Mouse (Mus musculus) hindbrain, embryonic 12.5 days (tissue): Measurements from ENCODE around the gene Cdh13. TPM values are rescaled to one million over a fixed set of nuclear protein-coding genes. Genes with fewer than 3 reads are reported as not detected.
"Not testable (repeated sequence)": the region's sequence is repeated elsewhere in the genome, so short reads cannot be mapped to it uniquely, and the experiment has no call there.

ENCODE experiments used
- ATAC-seq: fragments of 200-750 bp; cut with Nextera tagmentation; 2 replicates; pipeline ENCODE4 v1.8.0; 2017; ENCODE audit warnings: moderate TSS enrichment; ENCODE audit not compliant: low FRiP score
- H3K27ac ChIP-seq: fragments of 300-500 bp; sonication (generic); 2 replicates; pipeline ENCODE4 v1.5.1; 2016; ENCODE audit warnings: mild to moderate bottlenecking
- H3K27me3 ChIP-seq: fragments of 300-500 bp; sonication (generic); 2 replicates; pipeline ENCODE4 v1.6.1; 2016; ENCODE audit warnings: mild to moderate bottlenecking
- H3K36me3 ChIP-seq: fragments of 300-500 bp; sonication (generic); 2 replicates; pipeline ENCODE4 v1.6.1; 2016; ENCODE audit warnings: mild to moderate bottlenecking
- H3K4me1 ChIP-seq: fragments of 300-500 bp; sonication (generic); 2 replicates; pipeline ENCODE4 v1.6.1; 2016
- H3K4me2 ChIP-seq: fragments of 300-500 bp; sonication (generic); replicated peaks from 2 replicates; pipeline ENCODE4 v1.6.1; 2016; ENCODE audit warnings: mild to moderate bottlenecking
- H3K4me3 ChIP-seq: fragments of 300-500 bp; sonication (generic); 2 replicates; pipeline ENCODE4 v1.5.1; 2016; ENCODE audit warnings: mild to moderate bottlenecking
- H3K9ac ChIP-seq: fragments of 300-500 bp; sonication (generic); 2 replicates; pipeline ENCODE4 v1.6.1; 2016; ENCODE audit warnings: mild to moderate bottlenecking, moderate library complexity
- H3K9me3 ChIP-seq: fragments of 300-500 bp; sonication (generic); replicated peaks from 2 replicates; pipeline ENCODE4 v1.6.1; 2016; ENCODE audit warnings: mild to moderate bottlenecking
- WGBS: fragments of 180-500 bp; shearing (Covaris S2); methylation state at CpG from one replicate; pipeline ENCODE4 v1.1.7; 2016; 5-methylcytosine and 5-hydroxymethylcytosine counted together
- polyA plus RNA-seq: library from polyadenylated mRNA; unstranded; fragments of >200 nt; fragmentation: Nextera tagmentation; extraction: Ambion mirVana; gene quantifications from 2 replicates; pipeline ENCODE4 v1.2.1, GENCODE M21; 2016

Gene Cdh13
- polyA plus RNA-seq, 1 experiment from 2014 or later = 25.7 TPM

- no peak for ATAC-seq
- Histone ChIP-seq H3K27ac (no peak overlapping the region), H3K4me2 (no peak overlapping the region), H3K9me3 (no peaks in the 10 kb centered on the region; the same call in 1 of the 2 replicates), H3K4me1 (0 out of 2 replicates have a peak, but pooled peaks cover 7% of the 10 kb centered on the region), H3K4me3 (no peak overlapping the region), H3K36me3 (no peaks in the 10 kb centered on the region), H3K9ac (no peak overlapping the region), H3K27me3 (no peaks in the 10 kb centered on the region)
- WGBS = 96% methylated on average over 3 of the region's 3 CpGs
Measured at GRCm38 (mm10) chr8:118749191-118749590, 465.7 kb downstream of the Cdh13 start.

- ATAC-seq = no peak
- Histone ChIP-seq H3K36me3 (no peaks in the 10 kb centered on the region), H3K4me2 (no peak overlapping the region), H3K27ac (no peak overlapping the region), H3K9ac (no peak overlapping the region), H3K27me3 (no peaks in the 10 kb centered on the region), H3K4me1 (0 out of 2 replicates have a peak, but pooled peaks cover 7% of the 10 kb centered on the region), H3K4me3 (no peak overlapping the region), H3K9me3 (no peaks in the 10 kb centered on the region; the same call in 1 of the 2 replicates)
- 92% methylated on average over 11 of the region's 11 CpGs for WGBS
Measured at GRCm38 (mm10) chr8:118749786-118750185, 466.3 kb downstream of the Cdh13 start.

GRCm38 (mm10) chr8:118753710-118754109 lies 470.2 kb downstream of the Cdh13 start:
- Histone ChIP-seq H3K9ac (no peak overlapping the region), H3K27ac (no peak overlapping the region), H3K4me1 (0 out of 2 replicates have a peak, but pooled peaks cover 7% of the 10 kb centered on the region), H3K9me3 (no peaks in the 10 kb centered on the region), H3K4me2 (no peak overlapping the region), H3K27me3 (no peaks in the 10 kb centered on the region), H3K4me3 (no peak overlapping the region), H3K36me3 (no peaks in the 10 kb centered on the region)
- 57% methylated on average over 12 of the region's 12 CpGs for WGBS
- no peak for ATAC-seq

- WGBS = 79% methylated on average over 7 of the region's 7 CpGs
Measured at GRCm38 (mm10) chr8:118754119-118754518, 470.6 kb downstream of the Cdh13 start.

GRCm38 (mm10) chr8:118777507-118777906 lies 494.0 kb downstream of the Cdh13 start:
- not testable (repeated sequence) for H3K9me3 ChIP-seq, ATAC-seq

More at GRCm38 (mm10) chr8:118754119-118754518, 470.6 kb downstream of the Cdh13 start:
- Histone ChIP-seq H3K4me3 (no peak overlapping the region), H3K27me3 (no peaks in the 10 kb centered on the region), H3K9me3 (no peaks in the 10 kb centered on the region), H3K36me3 (no peaks in the 10 kb centered on the region), H3K27ac (no peak overlapping the region), H3K4me1 (0 out of 2 replicates have a peak, but pooled peaks cover 7% of the 10 kb centered on the region), H3K9ac (no peak overlapping the region), H3K4me2 (no peak overlapping the region)
- ATAC-seq = no peak

GRCm38 (mm10) chr8:118778374-118778773 lies 494.8 kb downstream of the Cdh13 start:
- Histone ChIP-seq H3K4me3 (no peak overlapping the region), H3K4me1 (no peaks in the 10 kb centered on the region), H3K4me2 (no peak overlapping the region), H3K27ac (no peak overlapping the region), H3K27me3 (no peaks in the 10 kb centered on the region), H3K9me3 (no peaks in the 10 kb centered on the region), H3K9ac (no peak overlapping the region), H3K36me3 (no peaks in the 10 kb centered on the region)
- no peak for ATAC-seq
- WGBS = 80% methylated on average over 1 of the region's 1 CpGs

More at GRCm38 (mm10) chr8:118777507-118777906, 494.0 kb downstream of the Cdh13 start:
- not testable (repeated sequence) for H3K4me1 ChIP-seq, H3K9ac ChIP-seq, H3K4me3 ChIP-seq, H3K27me3 ChIP-seq, H3K27ac ChIP-seq, H3K36me3 ChIP-seq, H3K4me2 ChIP-seq
- 93% methylated on average over 6 of the region's 6 CpGs for WGBS

GRCm38 (mm10) chr8:118785646-118786045 lies 502.1 kb downstream of the Cdh13 start:
- Histone ChIP-seq H3K9ac (no peak overlapping the region), H3K9me3 (no peaks in the 10 kb centered on the region), H3K36me3 (no peaks in the 10 kb centered on the region), H3K27me3 (no peaks in the 10 kb centered on the region), H3K27ac (no peak overlapping the region), H3K4me3 (no peak overlapping the region), H3K4me1 (no peaks in the 10 kb centered on the region), H3K4me2 (no peak overlapping the region)
- no peak for ATAC-seq
- 81% methylated on average over 13 of the region's 13 CpGs for WGBS

GRCm38 (mm10) chr8:118789649-118790048 lies 506.1 kb downstream of the Cdh13 start:
- H3K27ac ChIP-seq = no peak overlapping the region
- ATAC-seq = no peak
- WGBS = 86% methylated on average over 7 of the region's 7 CpGs

GRCm38 (mm10) chr8:118794886-118795285 lies 511.4 kb downstream of the Cdh13 start:
- no peak overlapping the region for H3K4me3 ChIP-seq
- H3K36me3 ChIP-seq = no peaks in the 10 kb centered on the region
- H3K27me3 ChIP-seq = no peaks in the 10 kb centered on the region
- H3K4me2 ChIP-seq = no peak overlapping the region
- no peaks in the 10 kb centered on the region for H3K9me3 ChIP-seq
- H3K27ac ChIP-seq = no peak overlapping the region
- H3K4me1 ChIP-seq = no peaks in the 10 kb centered on the region
- H3K9ac ChIP-seq = no peak overlapping the region
- ATAC-seq = no peak
- WGBS = 85% methylated on average over 9 of the region's 9 CpGs

More at GRCm38 (mm10) chr8:118789649-118790048, 506.1 kb downstream of the Cdh13 start:
- H3K4me3 ChIP-seq = no peak overlapping the region
- H3K36me3 ChIP-seq = no peaks in the 10 kb centered on the region
- no peak overlapping the region for H3K9ac ChIP-seq
- no peaks in the 10 kb centered on the region for H3K27me3 ChIP-seq
- H3K9me3 ChIP-seq = no peaks in the 10 kb centered on the region
- no peak overlapping the region for H3K4me2 ChIP-seq
- no peaks in the 10 kb centered on the region for H3K4me1 ChIP-seq

GRCm38 (mm10) chr8:118796491-118796890 lies 513.0 kb downstream of the Cdh13 start:
- 50% methylated on average over 7 of the region's 7 CpGs for WGBS
- Histone ChIP-seq H3K4me3 (no peak overlapping the region), H3K27ac (no peak overlapping the region), H3K9ac (no peak overlapping the region), H3K36me3 (no peaks in the 10 kb centered on the region), H3K4me2 (no peak overlapping the region), H3K4me1 (no peaks in the 10 kb centered on the region), H3K27me3 (no peaks in the 10 kb centered on the region), H3K9me3 (no peaks in the 10 kb centered on the region)
- no peak for ATAC-seq

GRCm38 (mm10) chr8:118797127-118797526 lies 513.6 kb downstream of the Cdh13 start:
- Histone ChIP-seq H3K9ac (no peak overlapping the region), H3K4me2 (no peak overlapping the region), H3K9me3 (no peaks in the 10 kb centered on the region), H3K36me3 (no peaks in the 10 kb centered on the region), H3K4me3 (no peak overlapping the region), H3K27ac (no peak overlapping the region), H3K4me1 (no peaks in the 10 kb centered on the region), H3K27me3 (no peaks in the 10 kb centered on the region)
- 68% methylated on average over 3 of the region's 3 CpGs for WGBS
- no peak for ATAC-seq

- no peak overlapping the region for H3K27ac ChIP-seq
- ATAC-seq = no peak
- H3K4me3 ChIP-seq = no peak overlapping the region
- no peak overlapping the region for H3K4me2 ChIP-seq
- 87% methylated on average over 4 of the region's 4 CpGs for WGBS
- no peak overlapping the region for H3K9ac ChIP-seq
- H3K4me1 ChIP-seq = no peaks in the 10 kb centered on the region
- no peaks in the 10 kb centered on the region for H3K36me3 ChIP-seq
- H3K27me3 ChIP-seq = no peaks in the 10 kb centered on the region
- no peaks in the 10 kb centered on the region for H3K9me3 ChIP-seq
Measured at GRCm38 (mm10) chr8:118803168-118803567, 519.6 kb downstream of the Cdh13 start.

- Histone ChIP-seq H3K4me2 (no peak overlapping the region), H3K36me3 (no peaks in the 10 kb centered on the region), H3K9me3 (no peaks in the 10 kb centered on the region), H3K4me1 (no peaks in the 10 kb centered on the region), H3K27me3 (no peaks in the 10 kb centered on the region), H3K4me3 (no peak overlapping the region), H3K9ac (no peak overlapping the region), H3K27ac (no peak overlapping the region)
- WGBS = 83% methylated on average over 6 of the region's 6 CpGs
- no peak for ATAC-seq
Measured at GRCm38 (mm10) chr8:118809660-118810059, 526.1 kb downstream of the Cdh13 start.
